Mouse (Mus musculus) liver (tissue): Measurements from ENCODE around the gene Rxfp1.
A peak's percentile ranks its signal among the peaks of the same experiment; 100 is the strongest.
"Not testable (repeated sequence)": the region's sequence is repeated elsewhere in the genome, so short reads cannot be mapped to it uniquely, and the experiment has no call there.

Source experiments
- DNase-seq: peaks from one replicate; pipeline ENCODE4 v3.0.0-alpha.2; 2020; ENCODE audit warnings: mixed read lengths

Rxfp1 gene

DNA sequence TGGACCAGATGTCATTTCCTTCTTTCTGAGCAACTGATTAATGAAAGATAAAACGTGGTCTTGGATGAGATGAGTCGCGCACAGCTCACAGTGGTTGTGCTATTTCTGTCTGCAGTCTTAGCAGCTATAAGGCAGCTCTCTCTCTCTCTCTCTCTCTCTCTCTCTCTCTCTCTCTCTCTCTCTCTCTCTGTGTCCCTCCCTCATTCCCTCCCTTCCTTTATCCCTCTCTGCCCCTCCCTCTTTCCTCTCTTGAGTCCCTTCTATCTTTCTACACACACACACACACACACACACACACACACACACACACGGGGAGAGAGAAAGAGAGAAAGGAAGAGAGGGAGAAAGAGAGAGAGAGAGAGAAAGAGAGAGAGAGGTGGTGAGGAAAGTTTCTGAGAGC is at the start of gene Rxfp1:
Rxfp1 (minus strand) TSS at position 101 of the 400 bp plus-strand sequence.
- DNase-seq = no peak

DNA sequence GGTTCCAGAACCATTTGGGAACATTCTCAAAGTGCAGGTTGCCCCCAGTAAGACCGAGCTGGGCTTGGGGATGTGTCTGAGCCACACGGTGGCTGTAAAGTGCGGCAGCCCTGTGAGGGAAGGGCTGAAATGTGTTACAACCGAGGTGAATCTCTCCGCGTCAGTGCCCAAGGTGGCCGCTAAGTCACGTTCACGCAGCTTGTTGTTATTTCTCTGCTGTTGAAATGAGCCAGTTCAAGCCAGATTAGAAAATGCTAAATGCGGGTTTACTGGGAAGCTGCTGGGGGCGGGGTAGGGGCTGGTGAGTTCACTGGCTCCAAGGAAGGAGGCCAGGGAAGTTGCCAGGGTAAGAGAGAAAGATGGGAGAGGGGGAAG is 46.7 kb upstream of the Rxfp1 start:
- DNase-seq = no peak

DNA sequence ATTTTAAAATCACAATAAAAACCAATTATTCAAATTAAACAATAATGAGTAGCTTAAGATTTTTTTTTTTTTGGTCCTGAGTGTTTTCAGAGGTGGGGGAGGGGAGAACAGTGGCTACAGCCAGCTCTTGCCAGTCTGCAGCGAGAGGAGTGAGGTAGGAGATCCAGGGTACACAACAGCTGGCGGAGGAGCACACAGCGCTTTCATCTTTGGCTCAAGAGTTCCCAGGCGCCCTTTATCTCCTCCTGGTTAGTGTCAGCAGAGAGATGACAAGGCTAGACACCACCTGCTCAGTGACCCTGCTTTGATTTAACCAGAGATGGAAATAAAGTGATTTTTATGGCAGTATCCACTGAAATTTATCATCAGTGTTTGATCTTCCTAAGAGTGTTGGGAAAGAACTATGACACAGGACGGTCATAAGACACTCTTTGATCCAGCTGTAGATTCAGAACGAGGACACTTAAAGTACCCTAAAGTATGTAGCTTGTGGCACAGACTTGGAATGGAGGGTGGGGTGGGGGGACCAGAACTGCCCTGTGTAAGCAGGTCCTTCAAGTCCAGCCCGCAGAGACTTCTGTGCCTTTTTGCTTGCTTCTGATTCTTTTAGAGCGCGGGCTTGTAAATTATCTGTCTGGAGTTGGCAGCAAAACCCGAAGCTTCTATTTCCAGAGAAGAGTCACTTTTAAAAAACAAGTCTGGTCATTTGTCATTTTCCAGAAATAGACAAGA is 46.1 kb upstream of the Rxfp1 start:
- DNase-seq = no peak

DNA sequence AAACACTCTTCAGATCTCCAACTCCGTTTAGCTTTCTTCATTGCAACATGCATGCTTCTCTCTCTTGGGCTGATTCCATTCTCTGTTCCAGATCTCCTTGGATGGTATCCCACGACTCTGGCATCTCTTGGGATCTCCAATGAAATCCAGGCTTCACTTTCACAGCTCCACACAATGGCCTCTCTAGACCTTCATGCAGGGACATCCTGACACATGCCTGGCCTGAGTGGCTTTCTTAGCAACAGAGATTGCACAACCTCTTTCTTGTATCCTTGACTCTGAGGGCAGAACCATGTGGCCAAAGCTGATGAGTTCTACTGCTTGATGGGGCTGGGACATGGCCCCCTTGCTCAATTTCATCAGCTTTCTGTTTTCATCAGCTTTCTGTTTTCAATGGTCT is 35.0 kb upstream of the Rxfp1 start:
- no peak for DNase-seq

DNA sequence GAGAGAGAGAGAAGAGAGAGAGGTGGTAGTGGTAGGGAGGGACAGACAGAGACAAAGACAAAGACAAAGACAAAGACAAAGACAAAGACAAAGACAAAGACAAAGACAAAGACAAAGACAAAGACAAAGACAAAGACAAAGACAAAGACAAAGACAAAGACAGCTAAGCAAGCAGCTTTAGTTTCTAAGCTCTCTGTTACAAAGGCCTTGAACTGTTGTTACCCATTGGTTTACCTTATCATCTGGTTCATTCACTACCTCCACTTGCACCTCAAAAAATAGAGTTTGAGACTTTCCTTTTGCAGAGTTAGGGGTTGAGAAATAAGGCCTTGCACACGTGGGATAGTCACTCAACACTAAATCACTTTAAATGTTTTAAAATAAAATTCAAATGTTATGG is 16.1 kb upstream of the Rxfp1 start:
- no peak for DNase-seq

DNA sequence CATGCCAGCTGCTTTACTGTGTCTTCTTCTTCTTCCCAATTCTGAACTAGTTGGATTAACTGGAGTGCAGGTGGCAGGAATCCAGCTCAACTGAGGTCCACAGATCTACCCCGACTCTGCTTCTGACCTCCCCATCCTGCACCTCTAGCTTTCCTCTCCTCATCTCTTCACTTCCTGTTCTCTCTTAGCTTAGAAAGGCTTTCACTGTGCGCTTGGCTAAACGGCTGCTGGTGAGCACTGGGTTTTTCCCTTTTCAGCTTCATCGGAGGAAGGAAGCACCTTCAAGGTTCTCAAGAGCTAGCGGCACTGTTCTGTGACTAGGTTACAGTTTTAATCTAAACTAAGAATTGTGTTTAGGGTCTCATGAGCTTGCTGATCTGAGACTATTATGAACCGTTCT is 8.9 kb upstream of the Rxfp1 start:
- no peak for DNase-seq

DNA sequence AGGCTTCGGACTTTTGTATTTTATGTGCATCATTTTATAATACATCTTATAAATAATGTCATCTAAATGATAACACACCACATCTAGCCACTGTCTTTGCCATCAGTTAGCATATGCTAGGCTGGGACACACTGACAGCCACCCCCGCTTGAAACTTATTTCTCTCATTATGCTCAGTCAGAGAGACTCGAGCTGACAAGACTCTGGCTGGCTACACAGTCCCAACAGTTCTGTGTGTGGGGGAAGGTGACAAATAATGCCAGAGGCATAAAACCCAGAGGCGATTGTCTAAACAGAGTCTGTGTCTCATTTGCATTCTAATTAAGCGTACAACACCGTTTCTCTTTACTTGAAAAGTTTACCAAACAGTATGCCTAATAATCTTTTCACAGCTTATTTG is 7.4 kb upstream of the Rxfp1 start:
- DNase-seq = no peak

DNA sequence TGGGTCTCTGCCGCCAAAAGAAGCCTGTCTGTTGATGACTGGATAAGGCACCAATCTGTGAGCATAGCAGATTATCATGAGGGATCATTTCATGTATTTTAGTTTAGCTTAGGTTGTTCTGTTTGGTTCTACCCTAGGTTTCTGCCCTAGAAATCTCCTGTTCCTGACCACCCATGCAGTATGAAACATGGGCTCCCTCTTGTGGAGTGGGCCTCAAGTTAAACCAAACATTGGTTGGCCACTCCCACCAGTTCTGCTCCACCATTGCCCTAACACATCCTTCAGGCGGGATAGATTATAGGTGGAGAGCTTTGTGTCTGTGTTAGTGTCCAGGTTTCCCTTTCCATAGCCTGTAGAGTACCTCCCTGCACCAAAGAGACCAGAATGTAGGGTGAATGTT is 6.7 kb upstream of the Rxfp1 start:
- peak; percentile 8 for DNase-seq

DNA sequence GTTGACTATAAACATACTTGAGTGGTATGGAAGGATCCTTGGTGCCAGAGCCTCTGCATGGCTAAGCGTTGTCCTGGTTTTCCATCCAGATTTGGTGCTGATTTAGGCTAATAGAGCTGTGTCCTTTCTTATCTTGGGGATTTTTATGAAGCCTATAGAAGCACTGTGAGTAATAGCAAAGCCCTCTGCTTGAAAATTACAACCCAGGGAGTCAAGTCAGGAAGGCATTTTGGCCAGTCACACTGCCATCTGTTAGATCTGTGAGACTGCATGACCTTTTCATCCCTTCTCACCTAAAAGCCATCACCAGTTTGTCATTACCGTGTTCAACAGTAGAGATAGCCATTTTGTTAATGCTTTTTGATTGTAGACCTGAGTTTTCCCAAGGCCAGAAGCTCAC is 2.7 kb upstream of the Rxfp1 start:
- DNase-seq = no peak

DNA sequence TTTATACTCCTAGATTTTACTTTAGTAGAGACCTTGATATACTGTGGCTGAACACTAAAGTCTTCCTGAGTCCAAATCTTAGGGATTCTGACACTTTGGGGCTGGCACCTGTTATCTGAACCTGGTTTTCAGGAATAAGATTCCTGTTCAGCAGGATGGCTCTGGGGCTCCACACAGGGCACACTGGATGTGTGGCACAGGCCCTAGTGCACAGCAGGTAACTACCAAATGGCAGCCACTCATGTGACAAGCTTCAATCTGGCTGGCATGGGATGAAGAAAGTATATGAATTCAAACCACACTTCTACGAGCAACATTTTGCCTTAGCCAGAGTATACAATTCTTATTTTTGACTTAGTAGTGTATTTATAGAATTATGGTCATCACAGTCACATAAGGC is 771 bp upstream of the Rxfp1 start:
- no peak for DNase-seq

DNA sequence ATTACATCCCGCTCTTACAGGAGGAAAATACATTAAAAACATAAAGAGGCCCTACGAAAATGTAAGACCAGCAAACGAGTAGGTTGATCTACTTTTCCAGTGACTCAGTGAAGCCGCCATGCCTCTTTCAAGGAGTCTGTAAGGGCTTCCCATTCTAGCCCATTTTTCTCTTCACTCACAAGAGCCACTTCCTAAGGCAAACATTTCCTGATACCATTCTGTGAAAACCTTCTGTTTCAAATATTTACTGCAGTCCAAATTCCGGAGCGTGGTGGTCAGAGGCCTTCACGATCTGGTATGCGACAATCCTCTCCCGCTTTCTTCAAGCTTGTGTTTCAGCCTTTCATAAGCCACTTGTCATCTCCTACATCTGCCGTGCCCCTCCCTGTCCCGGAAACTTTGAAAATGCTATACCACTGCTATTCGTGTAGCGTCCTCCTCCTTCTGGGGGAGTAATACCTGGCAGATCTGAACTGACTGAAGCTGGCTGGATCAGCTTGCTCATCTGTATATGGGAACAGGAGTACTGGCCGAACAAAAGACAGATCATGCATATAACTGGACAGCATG is 11.1 kb downstream of the Rxfp1 start:
- DNase-seq = no peak

DNA sequence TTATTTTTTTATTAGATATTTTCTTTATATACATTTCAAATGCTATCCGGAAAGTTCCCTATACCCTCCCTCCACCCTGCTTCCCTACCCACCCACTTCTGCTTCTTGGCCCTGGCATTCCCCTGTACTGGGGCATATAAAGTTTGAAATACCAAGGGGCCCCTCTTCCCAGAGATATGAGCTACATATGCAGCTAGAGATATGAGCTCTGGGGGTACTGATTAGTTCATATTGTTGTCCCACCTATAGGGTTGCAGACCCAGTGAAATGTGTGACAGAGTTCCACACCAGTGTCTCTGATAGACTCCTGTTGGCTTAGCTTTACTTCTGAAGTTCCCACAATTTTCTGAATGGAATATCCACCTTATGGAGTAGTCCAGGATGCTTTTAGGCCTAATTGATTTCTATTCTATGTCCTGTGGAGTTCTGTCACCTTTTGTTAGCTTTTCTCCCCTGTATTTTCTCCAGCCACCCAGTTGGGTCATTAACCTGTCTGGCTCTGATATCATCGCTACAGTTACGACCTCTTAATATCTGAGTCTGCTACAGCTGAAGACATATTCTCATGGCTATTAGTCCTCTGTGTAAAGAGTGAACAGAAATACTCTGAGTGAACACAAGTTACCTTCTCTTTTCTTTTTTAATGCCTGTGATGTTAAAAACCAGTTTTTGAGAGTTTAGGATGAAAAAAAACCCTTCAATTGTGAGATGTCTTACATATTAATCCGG is 16.8 kb downstream of the Rxfp1 start:
- DNase-seq = no peak

DNA sequence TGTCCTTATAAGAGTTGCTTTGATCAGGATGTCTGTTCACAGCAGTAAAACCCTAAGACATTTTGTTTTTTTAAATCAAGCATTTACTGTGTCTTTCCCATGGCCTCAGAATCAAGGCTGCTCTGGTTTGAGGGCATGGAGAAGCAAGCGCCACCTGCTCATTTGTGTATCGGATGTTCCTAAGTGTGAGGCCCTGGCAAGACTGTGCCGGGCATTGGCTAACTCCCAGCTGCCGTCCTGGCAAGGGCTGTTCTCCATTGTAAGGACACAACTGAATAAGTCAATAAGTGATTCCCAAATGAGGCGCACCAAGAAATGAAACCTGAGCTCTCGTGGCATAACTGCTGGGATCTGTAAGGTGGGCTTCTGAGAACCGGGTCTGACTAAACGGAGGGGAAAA is 31.2 kb downstream of the Rxfp1 start:
- no peak for DNase-seq

DNA sequence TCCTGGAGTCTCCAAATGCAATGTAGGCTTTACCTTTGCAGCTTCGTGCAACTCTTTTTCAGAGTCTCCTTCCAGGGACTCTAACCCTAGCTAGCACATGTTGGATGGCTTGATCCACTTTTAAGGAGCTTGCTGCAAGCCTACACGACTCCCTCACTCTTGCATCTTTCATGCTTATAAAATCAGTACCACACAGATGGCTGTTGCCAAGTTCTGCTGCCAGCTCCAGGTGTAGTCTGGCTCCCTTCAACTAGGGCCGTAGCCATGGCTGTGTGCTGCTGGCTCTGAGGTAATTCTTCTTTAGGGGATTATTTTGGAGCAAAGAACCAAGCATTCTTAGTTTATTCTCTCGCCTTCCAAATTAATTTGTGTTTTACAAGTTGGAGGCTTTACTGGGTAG is 34.5 kb downstream of the Rxfp1 start:
- DNase-seq = no peak

DNA sequence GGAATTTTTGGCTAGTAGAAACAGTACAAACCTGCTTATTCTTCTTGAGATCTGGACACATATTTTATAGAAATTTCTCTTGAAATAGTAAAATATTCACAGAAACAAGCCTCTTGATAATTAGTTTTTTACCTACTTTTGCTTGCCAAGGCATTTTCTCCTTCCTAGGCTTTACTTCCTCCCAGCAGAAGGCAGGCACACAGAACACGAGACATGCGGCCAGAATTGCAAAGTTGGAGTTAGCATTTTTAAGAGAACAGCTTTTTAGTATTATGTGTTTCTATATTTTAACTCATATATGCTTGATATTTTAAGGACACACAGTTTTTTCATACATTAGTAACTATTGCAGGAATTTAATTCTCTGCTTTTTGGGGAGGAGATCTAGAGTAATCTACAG is 45.7 kb downstream of the Rxfp1 start:
- no peak for DNase-seq

DNA sequence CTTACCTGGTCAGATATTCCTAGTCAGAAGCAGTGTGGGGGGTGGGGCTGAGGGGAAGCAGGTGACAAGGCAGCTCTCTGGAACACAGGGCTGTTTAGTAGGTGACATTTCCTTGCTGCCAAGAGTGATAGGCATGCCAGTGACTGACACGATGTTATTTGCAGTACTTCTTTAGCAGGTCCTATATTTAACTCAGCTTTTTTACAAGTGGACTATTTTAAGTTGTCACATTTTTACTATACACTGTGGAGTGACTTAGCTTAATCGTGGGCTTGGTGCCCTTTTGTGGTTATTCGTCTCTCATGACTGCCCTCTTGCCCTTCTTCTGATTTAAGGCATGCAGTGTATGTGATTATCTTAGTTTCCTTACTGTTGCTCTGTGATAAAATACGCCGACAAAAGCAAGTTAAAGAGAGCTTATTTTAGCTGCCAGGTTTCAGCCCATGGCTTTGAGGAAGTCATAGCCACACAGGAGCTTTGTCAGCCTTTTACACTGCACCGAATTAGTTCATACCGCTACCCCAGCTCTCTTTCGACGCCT is 47.5 kb downstream of the Rxfp1 start:
- no peak for DNase-seq

DNA sequence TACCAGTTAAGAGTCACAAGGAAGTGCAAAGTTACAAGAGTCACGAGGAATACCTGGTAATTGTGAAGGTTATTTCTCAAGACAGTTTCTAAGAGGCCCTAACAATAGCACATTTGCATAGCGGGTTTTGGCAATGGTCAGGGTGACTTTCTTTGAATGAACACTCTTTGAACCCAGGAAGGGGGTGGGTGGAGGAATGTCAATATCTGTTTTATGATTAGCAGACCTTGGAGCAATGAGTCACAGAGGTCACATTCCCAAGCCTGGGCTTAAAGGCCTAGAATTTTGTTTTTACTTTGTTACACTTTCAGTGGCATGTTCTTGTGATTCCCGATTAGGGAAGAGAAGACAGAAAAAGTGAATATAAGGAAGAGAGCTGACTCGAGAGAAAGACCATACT is 49.6 kb downstream of the Rxfp1 start:
- not testable (repeated sequence) for DNase-seq

DNA sequence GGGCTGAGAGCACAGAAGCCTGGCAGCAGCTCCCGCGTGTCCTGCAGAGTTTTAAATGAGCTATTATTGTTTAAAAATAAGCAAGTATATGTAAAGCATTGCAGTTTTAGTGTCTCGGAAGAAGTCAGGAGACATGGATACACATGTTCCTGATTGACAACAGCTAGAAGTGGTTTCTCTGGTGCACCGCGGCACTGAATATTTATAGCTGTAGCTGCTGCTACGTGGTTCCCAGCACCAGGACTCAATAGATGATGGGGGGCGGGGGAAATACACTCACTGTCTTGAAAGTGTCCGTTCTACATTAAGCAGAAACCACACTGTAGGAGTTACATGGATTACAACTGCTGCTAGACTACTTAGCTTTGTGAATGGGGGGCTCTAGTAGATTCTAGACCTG is 54.2 kb downstream of the Rxfp1 start:
- DNase-seq = no peak

DNA sequence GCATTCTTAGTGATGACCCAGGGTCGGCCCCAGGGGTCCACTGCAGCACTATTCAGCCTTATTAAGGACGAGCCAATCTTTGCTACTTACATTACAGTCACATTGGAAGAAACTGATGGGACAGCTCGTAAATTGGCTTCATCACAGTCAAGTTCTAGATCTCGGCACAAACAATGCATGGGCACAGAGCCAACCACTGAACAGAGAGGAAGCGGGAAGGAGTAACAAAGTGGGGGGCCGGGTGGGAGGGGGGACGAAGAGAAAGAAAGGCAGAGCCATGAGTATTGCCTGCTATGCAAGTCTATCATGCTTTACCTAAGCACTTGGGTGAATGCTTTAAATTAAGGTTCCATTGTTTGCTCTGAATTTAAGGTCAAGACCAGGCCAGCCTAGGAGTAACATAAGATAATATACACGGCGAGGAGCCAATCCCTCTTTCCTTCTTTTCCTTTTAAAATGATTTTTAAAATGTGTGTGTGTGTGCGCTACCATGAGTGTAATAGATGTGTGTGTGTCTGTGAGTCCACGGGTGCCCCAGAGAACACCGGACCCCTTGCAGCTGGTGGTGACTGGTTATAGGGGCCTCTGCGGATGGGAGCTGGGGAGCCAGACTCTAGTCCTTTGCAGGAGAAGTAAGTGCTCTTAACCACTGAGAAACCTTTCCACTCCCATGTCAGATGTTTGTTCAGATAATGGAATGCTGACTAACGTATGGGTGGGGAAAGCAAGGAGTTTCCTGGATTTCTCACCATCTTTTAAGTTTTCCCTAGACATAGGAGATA is 55.1 kb downstream of the Rxfp1 start:
- DNase-seq = no peak

DNA sequence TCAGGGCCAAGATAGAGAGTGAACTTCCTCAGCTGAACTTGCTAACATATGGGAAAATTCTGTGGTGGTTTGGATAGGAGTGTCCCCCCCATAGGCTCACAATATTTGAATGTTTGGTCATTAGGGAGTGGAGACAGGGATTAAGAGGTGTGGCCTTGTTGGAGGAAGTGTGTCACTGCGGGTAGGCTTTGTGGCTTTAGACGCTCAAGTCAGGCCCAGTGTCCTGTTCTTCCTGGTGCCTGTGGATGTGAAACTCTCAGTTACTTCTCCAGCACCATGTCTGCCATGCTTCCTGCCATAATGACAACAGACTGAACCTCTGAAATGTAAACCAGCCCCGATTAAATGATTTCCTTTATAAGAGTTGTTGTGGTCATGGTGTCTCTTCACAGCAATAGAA is 61.3 kb downstream of the Rxfp1 start:
- no peak for DNase-seq

DNA sequence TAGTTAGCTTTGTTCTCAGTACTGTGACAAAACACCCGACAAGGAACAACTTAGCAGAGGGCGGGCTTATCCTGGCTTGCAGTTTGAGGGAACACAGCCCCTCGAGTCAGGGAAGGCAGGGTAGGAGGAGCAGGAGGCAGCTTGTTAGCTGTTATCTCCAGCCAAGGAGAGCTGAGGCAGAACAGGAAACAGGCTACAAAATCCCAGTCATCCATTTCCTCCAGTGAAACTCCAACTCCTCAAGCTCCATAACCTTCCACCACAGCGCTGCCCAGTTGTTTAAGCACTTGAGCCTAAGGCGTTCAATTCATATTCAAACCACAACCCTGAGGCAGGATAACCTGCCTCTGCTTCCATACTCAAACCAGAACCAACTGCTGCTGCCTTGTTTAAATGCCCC is 63.0 kb downstream of the Rxfp1 start:
- DNase-seq = no peak

DNA sequence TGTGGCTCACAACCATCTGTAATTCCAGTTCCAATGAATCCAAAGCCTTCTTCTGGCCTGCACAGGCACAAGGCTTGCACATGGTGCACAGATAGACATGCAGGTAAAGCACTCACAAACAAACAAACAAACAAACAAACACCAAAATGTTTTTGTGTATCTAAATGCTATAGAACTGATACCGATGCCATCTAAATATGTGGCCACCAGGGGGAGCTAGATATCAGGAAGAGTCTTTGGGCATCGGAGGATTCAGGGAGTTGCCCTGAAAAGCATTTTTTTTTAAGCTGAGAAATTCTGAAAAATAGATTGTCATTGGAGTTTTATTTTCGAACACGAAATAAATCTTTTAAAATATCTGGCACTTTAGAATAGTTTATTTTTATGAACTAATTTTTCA is 64.6 kb downstream of the Rxfp1 start:
- peak; percentile 63 for DNase-seq

DNA sequence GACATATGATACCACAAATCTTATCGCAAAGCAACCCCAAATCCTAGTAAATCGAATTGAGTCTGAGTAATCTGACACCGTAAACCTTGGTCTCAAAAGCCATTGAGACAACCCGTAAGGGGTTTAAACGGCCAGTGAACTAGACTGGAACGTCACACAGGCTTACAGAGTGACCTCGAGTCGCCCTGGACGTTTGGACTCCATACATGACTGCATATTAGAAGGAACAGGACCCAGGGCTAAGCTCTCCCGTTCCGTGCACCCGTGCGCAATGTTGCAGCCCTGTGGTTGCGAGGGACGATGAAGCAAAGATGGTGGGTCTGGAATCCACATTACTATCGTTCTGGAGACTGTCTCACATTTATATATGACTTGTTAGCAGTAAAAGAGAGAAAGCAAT is 65.5 kb downstream of the Rxfp1 start:
- no peak for DNase-seq
